Mouse (Mus musculus) adrenal gland, adult 2 months (tissue): ENCODE results near the gene Mrps5. TPM values are rescaled to one million over a fixed set of nuclear protein-coding genes. Genes with fewer than 3 reads are reported as not detected.
"Not testable (repeated sequence)": the region's sequence is repeated elsewhere in the genome, so short reads cannot be mapped to it uniquely, and the experiment has no call there.

Experiments used
- DNase-seq: peaks from one replicate; pipeline ENCODE4 v3.0.0; 2021
- long read RNA-seq: library from polyadenylated mRNA; stranded (forward); transcript quantifications from one replicate; pipeline ENCODE4 v2.0.0, GENCODE M21; 2021
- polyA plus RNA-seq: library from polyadenylated mRNA; depleted of rRNA; stranded (reverse); fragments of >200 nt; gene quantifications from 2 replicates; pipeline ENCODE4 v1.2.3, GENCODE M21; 2012; rRNA removed
- total RNA-seq, 2 experiments: library from RNA; stranded (reverse); gene quantifications; 2 replicates each; pipeline ENCODE4 v1.2.3; 2021

Gene Mrps5
- total RNA-seq (100 to 1,000 TPM; 111 to 122 TPM), polyA plus RNA-seq (36.8 and 43.7 TPM in 2 replicates)
- long read RNA-seq, full-length matches to known transcripts = 104 of 113 reads
- long read RNA-seq, partial matches to known transcripts = 4 of 113 reads
- long read RNA-seq, other reads (novel, unspliced or antisense) = 5 of 113 reads

GRCm38 (mm10) chr2:127586694-127587513 is at the start of gene Mrps5, which contains the start of gene Zfp661:
Mrps5 (plus strand) TSS chr2:127587222.
Zfp661 (minus strand) TSS chr2:127587094.
- peak; percentile 89 for DNase-seq

GRCm38 (mm10) chr2:127537548-127537947 is 49.5 kb upstream of the Mrps5 start:
- DNase-seq = peak; percentile 75

- no peak for DNase-seq
These were observed 47.5 kb upstream of the Mrps5 start for GRCm38 (mm10) chr2:127539494-127539893.

GRCm38 (mm10) chr2:127541185-127541584 is 45.8 kb upstream of the Mrps5 start, which contains the start of gene Prom2:
Prom2 (minus strand) TSS chr2:127541467.
- no peak for DNase-seq

- DNase-seq = no peak
These were observed 45.3 kb upstream of the Mrps5 start for GRCm38 (mm10) chr2:127541697-127542096.

DNA sequence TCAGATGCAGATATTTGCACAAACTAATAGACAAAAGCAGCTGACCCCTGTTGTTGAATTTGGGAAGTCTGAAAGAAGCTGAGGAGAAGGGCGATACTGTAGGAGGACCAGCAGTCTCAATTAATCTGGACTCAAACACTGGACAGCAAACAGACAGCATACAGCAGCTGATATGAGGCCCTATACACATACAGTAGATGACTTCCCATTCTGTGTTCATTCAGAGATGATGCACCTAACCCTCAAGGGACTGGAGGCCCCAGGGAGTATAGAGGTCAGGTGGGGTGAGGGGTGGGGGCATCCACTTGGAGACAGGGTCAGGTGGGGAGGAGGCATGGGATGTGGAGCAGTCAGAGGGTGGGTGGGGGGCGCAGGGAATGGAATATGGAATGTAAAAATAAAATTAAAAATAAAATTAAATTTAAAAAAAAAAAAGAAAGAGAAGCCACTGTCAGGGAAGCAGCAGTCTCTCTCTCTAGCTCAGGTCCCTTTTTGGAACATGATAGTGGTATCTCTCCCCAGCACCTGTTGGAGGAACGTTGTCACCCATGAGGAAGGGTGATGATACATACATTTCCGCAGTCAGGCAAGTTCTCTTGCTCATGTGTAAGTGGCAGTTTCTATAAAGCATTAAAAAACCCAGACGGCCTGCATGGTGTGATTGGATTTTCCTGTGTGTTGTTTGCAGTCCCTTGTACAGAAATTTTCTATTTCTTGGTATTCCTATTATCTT is 38.5 kb upstream of the Mrps5 start:
- no peak for DNase-seq

DNA sequence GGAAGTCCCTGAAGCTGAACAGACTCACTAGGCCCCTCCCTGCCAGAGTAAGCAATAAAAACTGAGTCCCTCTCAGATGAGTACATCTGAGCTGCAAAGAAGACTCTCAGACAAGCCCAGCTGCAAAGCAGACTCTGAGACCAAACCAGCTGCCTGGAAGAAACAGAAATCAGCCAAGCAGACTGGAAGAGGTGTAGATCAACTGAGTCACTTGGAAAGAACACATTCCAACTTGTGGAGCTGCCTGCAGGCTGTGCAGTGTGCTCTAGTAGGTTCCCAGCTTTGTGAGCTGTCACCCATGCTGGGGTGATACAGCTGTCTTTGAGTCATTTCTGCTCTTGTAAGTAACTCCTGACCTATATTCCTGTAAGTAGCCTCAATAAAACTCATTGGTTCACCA is 37.3 kb upstream of the Mrps5 start:
- DNase-seq = no peak

DNA sequence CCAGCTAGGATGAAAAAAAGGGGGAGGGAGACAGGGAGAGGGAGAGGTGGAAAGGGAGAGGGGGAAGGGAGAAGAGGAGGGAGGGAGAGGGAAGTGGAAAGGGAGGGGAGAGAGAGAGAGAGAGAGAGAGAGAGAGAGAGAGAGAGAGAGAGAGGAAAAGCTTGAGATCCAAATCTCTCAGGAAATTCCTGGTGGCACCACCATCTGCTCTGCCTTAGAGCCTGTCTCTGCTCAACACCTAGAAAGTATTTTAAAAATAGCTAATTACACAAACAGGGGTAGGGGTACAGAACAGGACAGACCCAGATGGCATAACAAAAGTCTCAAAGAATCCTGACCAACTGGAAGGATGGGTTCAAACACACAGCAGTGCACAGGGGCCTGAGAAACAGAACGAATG is 36.6 kb upstream of the Mrps5 start:
- no peak for DNase-seq

DNA sequence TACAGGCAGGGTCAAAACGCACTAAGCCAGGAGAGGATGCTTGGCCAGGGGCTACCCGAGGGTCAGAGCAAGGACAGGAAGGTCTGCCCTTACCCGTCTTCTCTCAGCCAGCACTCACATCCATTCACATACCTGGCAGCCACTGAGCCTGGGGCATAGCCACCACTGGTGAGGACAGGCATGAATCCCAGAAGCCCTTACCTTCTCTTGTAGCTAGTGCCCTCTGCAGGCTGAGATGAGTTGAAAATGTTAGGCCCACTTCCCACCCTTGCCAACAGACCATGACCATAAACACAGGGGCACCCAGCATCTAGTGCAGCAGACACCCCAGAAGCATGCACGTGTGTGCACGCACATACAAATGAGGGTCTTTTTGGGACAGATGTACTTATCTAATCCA is 35.9 kb upstream of the Mrps5 start:
- DNase-seq = no peak

- DNase-seq = peak; percentile 76
These were observed 27.7 kb upstream of the Mrps5 start for GRCm38 (mm10) chr2:127559070-127559966.

DNA sequence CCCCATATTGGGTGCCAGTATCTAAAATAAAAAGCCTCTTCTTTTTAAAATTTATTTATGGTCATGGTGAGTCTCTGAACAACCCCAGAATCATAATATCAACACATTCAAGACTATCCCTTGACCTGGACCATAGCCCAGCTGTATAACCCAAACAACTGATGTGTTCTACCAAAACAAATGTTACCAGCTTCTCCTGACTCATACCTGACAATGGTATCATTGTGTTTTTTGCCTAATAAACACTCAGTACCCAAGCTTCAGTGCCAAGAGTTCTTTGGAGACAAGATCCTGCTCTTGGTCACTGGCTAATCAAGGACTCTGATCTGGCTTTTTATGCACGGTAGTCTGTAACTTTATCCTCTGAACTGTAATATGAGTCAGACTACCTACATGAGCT is 13.7 kb upstream of the Mrps5 start:
- DNase-seq = no peak

GRCm38 (mm10) chr2:127584436-127584858 is 2.6 kb upstream of the Mrps5 start:
- DNase-seq = peak; percentile 95

DNA sequence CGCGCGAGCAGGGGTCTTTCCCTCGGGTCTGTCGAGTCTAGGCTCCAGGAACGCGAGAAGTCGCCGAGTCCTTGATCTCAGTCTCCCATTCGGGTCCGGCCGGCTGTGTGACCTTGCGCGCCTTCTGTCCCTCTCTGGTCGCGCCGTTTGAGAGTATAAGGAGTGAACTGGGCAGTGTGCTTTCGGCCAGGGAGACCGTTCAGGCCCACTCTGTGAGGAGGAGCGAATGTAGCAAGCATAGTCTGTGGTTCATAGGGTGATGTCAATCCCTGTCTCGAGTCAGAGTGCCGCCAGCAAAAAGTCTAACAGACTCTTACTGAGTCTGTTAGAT is 457 bp downstream of the Mrps5 start:
- no peak for DNase-seq

DNA sequence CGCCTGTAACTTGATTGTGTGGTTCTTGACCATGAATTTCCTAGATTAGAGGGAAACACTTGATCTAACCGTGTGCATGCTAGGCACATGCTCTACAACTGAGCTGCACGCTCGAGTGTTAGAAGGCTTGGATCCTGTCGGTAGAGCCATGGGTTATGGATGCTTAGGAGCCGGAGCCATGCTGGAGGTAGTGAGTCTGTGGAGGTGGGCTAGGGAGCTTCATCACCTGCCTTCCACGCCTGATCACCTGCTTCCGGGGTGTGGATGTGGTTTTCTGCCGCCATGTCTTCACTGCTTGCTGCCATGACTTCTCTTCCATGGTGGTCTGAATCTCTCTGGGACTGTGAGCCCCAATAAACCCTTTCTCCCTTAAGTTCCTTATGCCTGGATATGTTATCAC is 1.9 kb downstream of the Mrps5 start:
- DNase-seq = no peak

DNA sequence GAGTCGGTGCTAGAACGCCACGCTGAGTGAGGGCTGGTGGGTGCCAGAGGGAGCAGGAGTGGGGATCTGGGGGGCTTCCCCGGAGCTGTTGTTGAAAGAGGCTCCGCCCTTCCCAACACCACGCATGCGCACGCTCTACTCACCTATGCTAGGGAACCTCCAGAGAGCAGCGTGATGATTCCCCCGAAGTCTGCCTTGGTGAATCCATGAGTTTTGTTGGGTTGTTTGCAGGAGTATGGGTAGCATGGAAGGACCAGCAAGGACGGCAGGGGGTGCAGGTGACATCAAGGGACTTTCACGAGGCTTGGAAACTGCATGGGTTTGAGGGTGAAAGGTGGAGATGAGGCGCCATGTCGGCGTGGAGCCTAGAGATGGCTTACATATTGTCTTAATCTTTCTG is 3.2 kb downstream of the Mrps5 start:
- DNase-seq = no peak

DNA sequence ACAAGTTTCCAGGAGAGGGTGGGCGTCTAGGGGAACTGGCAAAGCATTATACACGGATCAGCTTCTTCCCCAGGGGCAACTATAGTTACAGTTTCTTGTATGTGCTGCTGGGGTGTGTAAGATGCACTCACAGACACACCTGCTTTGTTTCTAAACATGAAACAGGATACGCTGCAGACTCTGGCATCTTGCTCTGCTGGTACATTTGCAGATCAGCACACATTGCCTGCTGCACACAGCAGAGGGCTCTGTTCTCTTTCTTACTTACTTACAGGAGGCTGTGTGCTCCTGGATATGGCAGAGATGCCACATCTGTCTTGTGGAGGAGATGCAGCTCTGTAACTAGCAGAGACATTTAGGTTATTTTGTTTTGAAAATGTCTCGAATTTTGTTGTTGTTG is 3.8 kb downstream of the Mrps5 start:
- DNase-seq = no peak

DNA sequence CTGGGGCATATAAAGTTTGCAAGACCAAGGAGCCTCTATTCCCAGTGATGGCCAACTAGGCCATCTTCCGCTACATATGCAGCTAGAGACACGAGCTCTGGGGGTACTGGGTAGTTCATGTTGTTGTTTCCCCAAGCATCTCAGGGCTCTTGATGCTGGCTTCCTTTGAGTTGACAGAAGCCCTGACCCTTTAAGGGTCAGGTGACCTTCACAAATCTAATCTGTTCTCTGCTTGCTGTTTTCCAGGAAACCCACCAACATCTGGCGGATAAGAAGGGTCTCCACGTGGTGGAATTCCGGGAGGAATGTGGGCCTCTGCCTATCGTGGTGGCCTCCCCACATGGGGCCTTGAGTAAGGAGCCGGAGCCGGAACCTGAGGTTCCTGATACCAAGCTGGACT is 16.4 kb downstream of the Mrps5 start:
- DNase-seq = not testable (repeated sequence)

- no peak for DNase-seq
These were observed 18.2 kb downstream of the Mrps5 start for GRCm38 (mm10) chr2:127605203-127605602.

- DNase-seq = no peak
These were observed 21.2 kb downstream of the Mrps5 start for GRCm38 (mm10) chr2:127608234-127608633.

GRCm38 (mm10) chr2:127608986-127609385 is 22.0 kb downstream of the Mrps5 start:
- DNase-seq = no peak

GRCm38 (mm10) chr2:127611386-127611785 is 24.4 kb downstream of the Mrps5 start:
- DNase-seq = no peak

DNA sequence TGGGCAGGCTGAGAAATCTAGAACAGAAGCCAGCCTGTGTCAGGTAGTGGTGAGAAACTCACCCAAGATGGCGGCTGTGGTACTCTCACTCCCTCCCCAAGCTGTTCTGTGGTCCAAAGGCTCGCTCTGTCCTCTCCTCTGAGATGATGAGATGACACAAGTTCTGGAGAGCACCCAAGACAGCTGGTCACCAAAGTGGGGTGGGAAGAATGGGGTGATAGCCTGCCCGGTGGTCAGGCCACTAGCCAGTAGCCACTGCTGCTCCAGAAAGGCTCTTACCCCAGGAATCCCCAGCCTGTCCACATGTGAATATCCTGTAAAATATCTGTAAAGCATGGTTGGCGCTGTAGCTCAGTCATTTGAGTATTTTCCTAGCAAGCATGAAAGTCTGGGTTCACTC is 25.3 kb downstream of the Mrps5 start:
- DNase-seq = no peak
